Mouse (Mus musculus) megakaryocyte-erythroid progenitor cell, adult 5-6 weeks (primary cell): ENCODE data around the gene Rala. TPM values are rescaled to one million over a fixed set of nuclear protein-coding genes. Genes with fewer than 3 reads are reported as not detected.

Source experiments
- ATAC-seq: replicated peaks from 2 replicates; pipeline ENCODE4 v1.8.0; 2016; ENCODE audit warnings: mild to moderate bottlenecking, inconsistent platforms; ENCODE audit not compliant: severe bottlenecking, poor library complexity, low FRiP score, low TSS enrichment
- total RNA-seq, 2 experiments: library from RNA; stranded (forward) in 1 of 2; stranded (reverse) in 1 of 2; fragments of 200-1000, 215-1000 nt in 1 of 2; fragments of >200 nt in 1 of 2; fragmentation: Nextera tagmentation in 1 of 2; gene quantifications; 2 replicates each; pipeline ENCODE4 v1.2.3; 2014 to 2017

The Rala gene
- total RNA-seq, 2 experiments from 2014 or later = 6.7 to 24.1 TPM

GRCm38 (mm10) chr13:17897040-17897439 lies 47.0 kb downstream of the Rala start:
- ATAC-seq = no peak

DNA sequence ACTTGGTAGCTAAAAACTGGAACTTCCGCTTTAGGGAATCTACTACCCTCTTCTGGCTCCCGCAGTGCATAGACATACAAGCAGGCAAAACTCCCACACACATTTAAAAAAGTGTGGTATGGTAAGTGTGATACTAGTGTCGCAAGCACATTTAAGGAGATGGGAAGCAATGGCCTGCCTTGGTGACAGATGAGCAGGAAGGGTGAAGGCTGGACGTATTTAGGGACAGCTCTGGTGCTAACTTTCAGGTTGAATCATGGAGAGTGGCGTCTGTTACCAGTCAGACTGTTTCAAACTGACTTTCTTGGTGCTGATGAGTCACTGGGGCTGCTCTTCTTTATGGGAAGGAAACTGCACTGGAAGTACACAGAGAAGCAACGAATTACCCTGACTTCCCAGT lies 52.5 kb downstream of the Rala start:
- ATAC-seq = no peak

- no peak for ATAC-seq
Measured at GRCm38 (mm10) chr13:17884211-17884610, 59.8 kb downstream of the Rala start.

- ATAC-seq = no peak
Measured at GRCm38 (mm10) chr13:17879061-17879460, 65.0 kb downstream of the Rala start.

- ATAC-seq = no peak
Measured at GRCm38 (mm10) chr13:17866741-17867140, 77.3 kb downstream of the Rala start.

DNA sequence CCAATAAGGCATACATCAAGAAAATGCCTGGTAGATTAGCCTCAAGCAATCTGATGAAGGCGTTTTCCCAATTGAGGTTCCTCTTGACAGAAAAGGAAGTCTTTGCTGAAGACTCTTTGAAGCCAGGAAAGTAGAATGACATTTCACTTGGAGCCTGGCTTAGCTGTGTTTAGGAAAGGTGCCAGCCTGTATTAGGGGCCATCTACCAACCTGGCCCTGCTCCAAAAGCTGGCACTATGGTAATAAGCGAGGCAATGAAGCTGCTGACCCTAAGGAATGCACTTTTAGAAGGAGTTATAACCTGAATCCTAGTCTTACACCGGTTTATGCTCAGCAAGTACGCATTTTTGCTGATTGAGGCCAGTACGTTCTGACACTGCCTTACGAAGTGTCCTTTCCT lies 83.5 kb downstream of the Rala start:
- ATAC-seq = no peak

GRCm38 (mm10) chr13:17859365-17860033 lies 84.5 kb downstream of the Rala start:
- no peak for ATAC-seq

GRCm38 (mm10) chr13:17857046-17857445 lies 87.0 kb downstream of the Rala start:
- no peak for ATAC-seq

- peak; percentile 44; the same call in 1 of the 2 replicates for ATAC-seq
Measured at GRCm38 (mm10) chr13:17855492-17856138, 88.4 kb downstream of the Rala start.

DNA sequence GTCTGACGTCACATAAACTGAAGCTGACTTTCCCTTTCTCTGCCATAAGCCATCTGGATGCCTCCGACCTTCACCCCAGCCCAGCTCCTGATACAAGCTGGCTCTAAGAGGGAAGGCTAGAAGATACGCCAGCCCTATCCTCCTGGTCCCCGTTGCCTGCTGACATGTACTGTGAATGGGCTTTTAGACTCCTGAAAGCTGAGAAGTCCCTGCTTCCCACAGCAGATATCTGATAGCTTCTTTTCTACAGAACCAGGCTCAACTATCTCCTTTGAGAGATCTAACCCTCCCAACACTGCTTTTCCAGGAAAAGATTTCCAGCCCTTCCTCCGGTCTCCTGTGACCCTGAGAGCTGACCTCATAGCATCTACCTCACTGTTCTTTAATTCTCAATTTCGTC lies 89.3 kb downstream of the Rala start:
- no peak for ATAC-seq

DNA sequence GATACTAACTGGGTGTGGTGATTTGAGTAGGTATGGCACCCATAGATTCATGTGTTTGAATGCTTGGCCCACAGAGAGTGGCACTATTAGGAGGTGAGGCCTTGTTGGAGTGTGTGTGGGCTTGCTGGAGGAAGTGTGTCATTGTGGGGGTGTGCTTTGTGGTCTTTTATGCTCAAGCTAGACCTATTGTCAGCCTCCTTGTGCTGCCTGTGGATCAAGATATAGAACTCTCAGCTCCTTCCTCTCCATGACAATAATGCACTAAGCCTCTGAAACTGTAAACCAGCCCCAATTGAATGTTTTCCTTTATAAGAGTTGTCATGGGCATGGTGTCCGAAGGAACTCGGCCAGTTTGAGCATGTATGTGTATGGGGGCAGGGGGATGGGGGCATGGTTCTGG lies 100.7 kb downstream of the Rala start:
- ATAC-seq = no peak

- ATAC-seq = no peak
Measured at GRCm38 (mm10) chr13:17842756-17843155, 101.3 kb downstream of the Rala start.

- no peak for ATAC-seq
Measured at GRCm38 (mm10) chr13:17839137-17839536, 104.9 kb downstream of the Rala start.

- peak; percentile 83 for ATAC-seq
Measured at GRCm38 (mm10) chr13:17838484-17838851, 105.6 kb downstream of the Rala start.

- ATAC-seq = peak; percentile 62
Measured at GRCm38 (mm10) chr13:17837610-17838483, 106.2 kb downstream of the Rala start.

- ATAC-seq = no peak
Measured at GRCm38 (mm10) chr13:17836808-17837207, 107.2 kb downstream of the Rala start.

DNA sequence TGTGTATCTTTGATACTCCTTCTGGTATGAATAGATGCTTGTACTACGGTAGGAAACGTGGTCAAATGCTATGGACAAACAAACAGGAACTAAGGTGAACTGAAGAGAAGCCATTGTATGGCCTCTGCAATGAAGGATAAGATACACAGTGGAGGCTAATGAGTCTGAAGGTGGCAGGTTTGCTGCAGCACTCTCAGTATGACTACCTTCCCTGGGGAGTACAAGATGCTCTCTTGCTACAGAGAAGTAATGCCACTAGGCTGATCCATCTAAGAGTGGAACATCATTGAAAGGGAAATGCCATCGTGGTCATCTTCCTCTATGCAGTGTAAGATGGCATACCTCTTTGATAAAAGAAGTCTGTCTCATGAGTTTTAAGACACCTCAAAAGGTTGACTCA lies 111.1 kb downstream of the Rala start:
- no peak for ATAC-seq
